In genomic region chr7:133600558-133600957, GRCm38 (mm10) we compare ENCODE assay signal across 39 mouse cellular contexts. TPM values are rescaled to one million over a fixed set of nuclear protein-coding genes. Genes with fewer than 3 reads are reported as not detected.
"Had no signal": no experiment of that assay in that cellular context is flagged by ENCODE, and none has a peak within 500 bp of the region (broad histone marks: within the 10 kb centered on the region; RNA-seq: fewer than 3 reads in every experiment).

No protein-coding gene starts in this region.

- H3K9ac ChIP-seq: embryonic facial prominence, embryonic 12.5 days; embryonic facial prominence, embryonic 13.5 days; embryonic facial prominence, embryonic 15.5 days; forebrain, embryonic 12.5 days; forebrain, embryonic 13.5 days; forebrain, embryonic 15.5 days; forebrain, postnatal 0 days had no signal

- H3K9me3 ChIP-seq: embryonic facial prominence, embryonic 10.5 days; embryonic facial prominence, embryonic 12.5 days; embryonic facial prominence, embryonic 13.5 days; embryonic facial prominence, embryonic 15.5 days; forebrain, embryonic 10.5 days; forebrain, embryonic 12.5 days; forebrain, embryonic 13.5 days; forebrain, embryonic 15.5 days had no signal

- H3K4me1 ChIP-seq: embryonic facial prominence, embryonic 12.5 days; embryonic facial prominence, embryonic 15.5 days; forebrain, embryonic 12.5 days; forebrain, embryonic 13.5 days; forebrain, embryonic 15.5 days had no signal

- H3K4me2 ChIP-seq: embryonic facial prominence, embryonic 12.5 days; embryonic facial prominence, embryonic 13.5 days; embryonic facial prominence, embryonic 15.5 days; forebrain, embryonic 12.5 days; forebrain, embryonic 13.5 days; forebrain, embryonic 15.5 days had no signal

- H3K4me3 ChIP-seq: embryonic facial prominence, embryonic 10.5 days; embryonic facial prominence, embryonic 12.5 days; embryonic facial prominence, embryonic 13.5 days; embryonic facial prominence, embryonic 15.5 days; erythroblast, embryonic 14.5 days; forebrain, embryonic 10.5 days; forebrain, embryonic 12.5 days; forebrain, embryonic 13.5 days; forebrain, embryonic 15.5 days; gastrocnemius, adult 2 months; heart, adult 2 months had no signal

- DNase-seq: cerebellum, adult 8-10 months; cerebellum, adult 9-10 months; cerebellum, adult 9-11 months; cerebellum, postnatal 10 days; cerebellum, postnatal 14 days; cerebellum, postnatal 25 days; cerebellum, postnatal 36 days; embryo, embryonic 11 days; forebrain, postnatal 0 days; gastrocnemius, adult 2 months; gastrocnemius, postnatal 10 days; gastrocnemius, postnatal 14 days; gastrocnemius, postnatal 25 days; gastrocnemius, postnatal 36 days; heart, adult 11 months; heart, adult 18-20 months; heart, adult 2 months had no signal

- H3K36me3 ChIP-seq: embryonic facial prominence, embryonic 10.5 days; embryonic facial prominence, embryonic 12.5 days; embryonic facial prominence, embryonic 13.5 days; embryonic facial prominence, embryonic 15.5 days; forebrain, embryonic 10.5 days; forebrain, embryonic 12.5 days; forebrain, embryonic 15.5 days had no signal

- H3K27ac ChIP-seq: embryonic facial prominence, embryonic 10.5 days; embryonic facial prominence, embryonic 12.5 days; embryonic facial prominence, embryonic 13.5 days; embryonic facial prominence, embryonic 15.5 days; forebrain, embryonic 10.5 days; forebrain, embryonic 12.5 days; forebrain, embryonic 13.5 days; forebrain, embryonic 15.5 days; gastrocnemius, adult 2 months; heart, adult 2 months had no signal

- H3K27me3 ChIP-seq: embryonic facial prominence, embryonic 12.5 days; embryonic facial prominence, embryonic 13.5 days; embryonic facial prominence, embryonic 15.5 days; forebrain, embryonic 12.5 days; forebrain, embryonic 13.5 days; forebrain, embryonic 15.5 days had no signal

RNA-seq across cellular contexts. Expression of gene Tex36, which starts 1.4 kb away (rescaled TPM):
- total RNA-seq: common myeloid progenitor, adult 5-6 weeks; forebrain, postnatal 0 days; gastrocnemius, adult 18-20 months; gastrocnemius, adult 2 months; gastrocnemius, adult 8-10 months; gastrocnemius, postnatal 10 days; gastrocnemius, postnatal 14 days; gastrocnemius, postnatal 25 days; gastrocnemius, postnatal 36 days; gastrocnemius, postnatal 4 days; granulocyte monocyte progenitor cell, adult 5-6 weeks; heart, adult 18-20 months; heart, adult 2 months; heart, adult 8-10 months had no signal
- polyA plus RNA-seq: cortical plate, adult 2 months; embryonic facial prominence, embryonic 10.5 days; embryonic facial prominence, embryonic 11.5 days; embryonic facial prominence, embryonic 12.5 days; embryonic facial prominence, embryonic 13.5 days; embryonic facial prominence, embryonic 14.5 days; embryonic facial prominence, embryonic 15.5 days; erythroblast, embryonic 14.5 days; forebrain, embryonic 10.5 days; forebrain, embryonic 11.5 days; forebrain, embryonic 12.5 days; forebrain, embryonic 13.5 days; forebrain, embryonic 14.5 days; forebrain, embryonic 15.5 days; forebrain, embryonic 16.5 days; frontal cortex, adult 2 months; heart, adult 2 months had no signal
